Mouse (Mus musculus) bone marrow, adult 2 months (tissue): ENCODE data around the gene Ptprm. TPM values are rescaled to one million over a fixed set of nuclear protein-coding genes. Genes with fewer than 3 reads are reported as not detected.

Source experiments
- H3K27ac ChIP-seq: fragments of 200-500 bp; 2 replicates; pipeline ENCODE4 v1.5.1; 2012; ENCODE audit warnings: low read depth, mild to moderate bottlenecking, control low read depth, inconsistent platforms, low read length; ENCODE audit not compliant: control insufficient read depth, poor library complexity, insufficient read depth
- H3K4me1 ChIP-seq: fragments of 200-500 bp; 2 replicates; pipeline ENCODE4 v1.6.1; 2011; ENCODE audit warnings: low read length; ENCODE audit not compliant: control insufficient read depth, insufficient read depth
- H3K4me3 ChIP-seq: fragments of 200-500 bp; replicated peaks from 2 replicates; pipeline ENCODE3; 2011; ENCODE audit warnings: mild to moderate bottlenecking, low read depth, low read length, control low read depth; ENCODE audit not compliant: control insufficient read depth
- CTCF ChIP-seq: fragments of 200-500 bp; IDR thresholded peaks from 2 replicates; pipeline ENCODE4 v1.5.1; 2011; ENCODE audit warnings: low read length, control low read depth; ENCODE audit not compliant: control insufficient read depth, insufficient read depth
- POLR2A ChIP-seq: fragments of 200-500 bp; IDR thresholded peaks from 2 replicates; pipeline ENCODE4 v1.6.1; 2011; ENCODE audit warnings: low read depth, mild to moderate bottlenecking, control low read depth, low read length, borderline replicate concordance; ENCODE audit not compliant: control insufficient read depth
- WGBS: fragments of 180-500 bp; shearing (Covaris S2); methylation state at CpG from one replicate; pipeline ENCODE4 v1.1.7; 2018; 5-methylcytosine and 5-hydroxymethylcytosine counted together
- polyA plus RNA-seq: library from polyadenylated mRNA; stranded (reverse); fragments of >200 nt; gene quantifications from 2 replicates; pipeline ENCODE4 v1.2.4, GENCODE M21; 2011; ENCODE audit warnings: low replicate concordance; ENCODE audit not compliant: missing spikeins, insufficient read depth, insufficient read length

Gene Ptprm
- polyA plus RNA-seq, 1 experiment = 4.0 TPM

- no peaks in the 10 kb centered on the region for H3K4me1 ChIP-seq
- H3K27ac ChIP-seq = no peak overlapping the region
- no peak overlapping the region for H3K4me3 ChIP-seq
- 85% methylated on average over 18 of the region's 18 CpGs for WGBS
- no peak for TF ChIP-seq POLR2A
- no peak for TF ChIP-seq CTCF
Observed at GRCm38 (mm10) chr17:67303326-67304099, 50.7 kb downstream of the Ptprm start.

GRCm38 (mm10) chr17:67302569-67302968, 51.7 kb downstream of the Ptprm start:
- Histone ChIP-seq H3K4me1 (no peaks in the 10 kb centered on the region), H3K27ac (no peak overlapping the region), H3K4me3 (no peak overlapping the region)
- WGBS = 85% methylated on average over 4 of the region's 4 CpGs
- TF ChIP-seq CTCF (no peak), POLR2A (no peak)

- 77% methylated on average over 4 of the region's 4 CpGs for WGBS
- no peaks in the 10 kb centered on the region for H3K4me1 ChIP-seq
- TF ChIP-seq POLR2A (no peak), CTCF (no peak)
Observed at GRCm38 (mm10) chr17:67302074-67302473, 52.2 kb downstream of the Ptprm start.

GRCm38 (mm10) chr17:67301367-67301766, 52.9 kb downstream of the Ptprm start:
- TF ChIP-seq CTCF = no peak
- TF ChIP-seq POLR2A = no peak
- Histone ChIP-seq H3K27ac (no peak overlapping the region), H3K4me1 (no peaks in the 10 kb centered on the region), H3K4me3 (no peak overlapping the region)
- 72% methylated on average over 4 of the region's 4 CpGs for WGBS

More at GRCm38 (mm10) chr17:67302074-67302473, 52.2 kb downstream of the Ptprm start:
- Histone ChIP-seq H3K4me3 (no peak overlapping the region), H3K27ac (no peak overlapping the region)

- Histone ChIP-seq H3K4me1 (no peaks in the 10 kb centered on the region), H3K27ac (no peak overlapping the region), H3K4me3 (no peak overlapping the region)
- 82% methylated on average over 9 of the region's 9 CpGs for WGBS
- TF ChIP-seq POLR2A (no peak), CTCF (no peak)
Observed at GRCm38 (mm10) chr17:67298269-67298798, 55.9 kb downstream of the Ptprm start.

GRCm38 (mm10) chr17:67296604-67297595, 57.4 kb downstream of the Ptprm start:
- no peak for TF ChIP-seq CTCF
- no peak for TF ChIP-seq POLR2A
- H3K27ac ChIP-seq = no peak overlapping the region
- WGBS = 78% methylated on average over 13 of the region's 13 CpGs
- H3K4me3 ChIP-seq = no peak overlapping the region
- no peaks in the 10 kb centered on the region for H3K4me1 ChIP-seq

- H3K27ac ChIP-seq = no peak overlapping the region
- no peak overlapping the region for H3K4me3 ChIP-seq
- TF ChIP-seq CTCF (no peak), POLR2A (no peak)
- no peaks in the 10 kb centered on the region for H3K4me1 ChIP-seq
- WGBS = 67% methylated on average over 16 of the region's 16 CpGs
Observed at GRCm38 (mm10) chr17:67290662-67291240, 63.5 kb downstream of the Ptprm start.

- 75% methylated on average over 3 of the region's 3 CpGs for WGBS
- no peak for TF ChIP-seq CTCF
- no peak for TF ChIP-seq POLR2A
- Histone ChIP-seq H3K27ac (no peak overlapping the region), H3K4me1 (no peaks in the 10 kb centered on the region), H3K4me3 (no peak overlapping the region)
Observed at GRCm38 (mm10) chr17:67287501-67287900, 66.8 kb downstream of the Ptprm start.
